22 mouse cellular contexts compared by ENCODE assay signal in genomic region chr2:157664481-157664880, GRCm38 (mm10).
A peak's percentile ranks its signal among the peaks of the same experiment; 100 is the strongest.
DNase-seq lines count a peak whose midpoint lies in the region; ATAC-seq and TF ChIP-seq lines count a peak whose summit lies in the region.
"Had no signal": no experiment of that assay in that cellular context is flagged by ENCODE, and none has a peak within 500 bp of the region (broad histone marks: within the 10 kb centered on the region; RNA-seq: fewer than 3 reads in every experiment).

No protein-coding gene starts in this region.

- DNase-seq in kidney, postnatal 0 days (ENCODE audit: low spot score) = no peak
- DNase-seq in kidney, adult 9 months = no peak
- DNase-seq in ZHBTc4 (ENCODE audit: low read depth, low spot score) = peak; percentile 62
- no peak for DNase-seq in embryo, embryonic 10 days (ENCODE audit: low spot score)
- no peak for DNase-seq in lung, postnatal 14 days
- DNase-seq: adrenal gland, postnatal 25 days; cerebellum, adult 8-10 months; gastrocnemius, postnatal 25 days; kidney, adult 2 months; kidney, postnatal 25 days; liver, embryonic 13.5 days; right cerebral cortex, postnatal 25 days; thymus, adult 2 months had no signal

- ATAC-seq in kidney, postnatal 0 days (replicated peaks; ENCODE audit: low FRiP score, low read depth) = no peak
- no peak for ATAC-seq in neural tube, embryonic 13.5 days (ENCODE audit: low read depth)
- ATAC-seq in neural tube, embryonic 15.5 days (ENCODE audit: low FRiP score) = no peak
- ATAC-seq: forebrain, embryonic 13.5 days; inflammation-experienced regulatory T-cells, adult 6 months had no signal

- H3K36me3 ChIP-seq in kidney, postnatal 0 days (ENCODE audit: insufficient read depth, low read length) = no peaks in the 10 kb centered on the region
- no peaks in the 10 kb centered on the region for H3K36me3 ChIP-seq in neural tube, embryonic 13.5 days
- H3K36me3 ChIP-seq in neural tube, embryonic 15.5 days = no peaks in the 10 kb centered on the region
- H3K36me3 ChIP-seq: embryonic facial prominence, embryonic 12.5 days; G1E; limb, embryonic 12.5 days; liver, embryonic 13.5 days; neural tube, embryonic 12.5 days had no signal

- H3K4me2 ChIP-seq in kidney, postnatal 0 days (ENCODE audit: low read length) = no peak overlapping the region
- no peak overlapping the region for H3K4me2 ChIP-seq in neural tube, embryonic 13.5 days
- no peak overlapping the region for H3K4me2 ChIP-seq in neural tube, embryonic 15.5 days
- H3K4me2 ChIP-seq: embryonic facial prominence, embryonic 12.5 days; forebrain, embryonic 13.5 days; limb, embryonic 12.5 days; liver, embryonic 13.5 days; neural tube, embryonic 12.5 days had no signal

- no peak overlapping the region for H3K27ac ChIP-seq in kidney, postnatal 0 days
- H3K27ac ChIP-seq in neural tube, embryonic 13.5 days (replicated peaks) = peak overlapping the region; percentile 67
- H3K27ac ChIP-seq in neural tube, embryonic 15.5 days (replicated peaks) = no peak overlapping the region
- H3K27ac ChIP-seq: embryonic facial prominence, embryonic 12.5 days; forebrain, embryonic 13.5 days; limb, embryonic 12.5 days; liver, embryonic 13.5 days; neural tube, embryonic 12.5 days had no signal

- no peak overlapping the region for H3K9ac ChIP-seq in kidney, postnatal 0 days (ENCODE audit: low read depth, low read length)
- no peak overlapping the region for H3K9ac ChIP-seq in neural tube, embryonic 13.5 days
- no peak overlapping the region for H3K9ac ChIP-seq in neural tube, embryonic 15.5 days (replicated peaks)
- H3K9ac ChIP-seq: embryonic facial prominence, embryonic 12.5 days; forebrain, embryonic 13.5 days; limb, embryonic 12.5 days; liver, embryonic 13.5 days; neural tube, embryonic 12.5 days had no signal

- no peak overlapping the region for H3K4me3 ChIP-seq in kidney, postnatal 0 days (replicated peaks; ENCODE audit: low read depth, low read length)
- no peak overlapping the region for H3K4me3 ChIP-seq in neural tube, embryonic 13.5 days
- no peak overlapping the region for H3K4me3 ChIP-seq in neural tube, embryonic 15.5 days (replicated peaks)
- H3K4me3 ChIP-seq: embryonic facial prominence, embryonic 12.5 days; erythroblast, embryonic 14.5 days; forebrain, embryonic 13.5 days; limb, embryonic 12.5 days; liver, embryonic 13.5 days; neural tube, embryonic 12.5 days had no signal

- WGBS in kidney, postnatal 0 days = 58% methylated on average over 6 of the region's 6 CpGs
- 54% methylated on average over 6 of the region's 6 CpGs for WGBS in neural tube, embryonic 13.5 days
- WGBS in neural tube, embryonic 15.5 days = 45% methylated on average over 6 of the region's 6 CpGs

- H3K4me1 ChIP-seq in kidney, postnatal 0 days (replicated peaks; ENCODE audit: insufficient read depth, low read length) = no peaks in the 10 kb centered on the region
- peaks cover 49% of the 10 kb centered on the region for H3K4me1 ChIP-seq in neural tube, embryonic 13.5 days (replicated peaks)
- peaks cover 34% of the 10 kb centered on the region for H3K4me1 ChIP-seq in neural tube, embryonic 15.5 days
- H3K4me1 ChIP-seq: embryonic facial prominence, embryonic 12.5 days; limb, embryonic 12.5 days; liver, embryonic 13.5 days had no signal

- TF ChIP-seq CTCF in kidney, postnatal 0 days (IDR thresholded peaks at IDR 0.05; ENCODE audit: low read depth) = peak; percentile 11; the same call in 1 of the 2 replicates

- no peaks in the 10 kb centered on the region for H3K27me3 ChIP-seq in kidney, postnatal 0 days (ENCODE audit: insufficient read depth, low read length)
- H3K27me3 ChIP-seq in neural tube, embryonic 13.5 days = no peaks in the 10 kb centered on the region
- no peaks in the 10 kb centered on the region for H3K27me3 ChIP-seq in neural tube, embryonic 15.5 days (replicated peaks)
- H3K27me3 ChIP-seq: embryonic facial prominence, embryonic 12.5 days; forebrain, embryonic 13.5 days; limb, embryonic 12.5 days; liver, embryonic 13.5 days; neural tube, embryonic 12.5 days had no signal

- no peaks in the 10 kb centered on the region for H3K9me3 ChIP-seq in kidney, postnatal 0 days (replicated peaks; ENCODE audit: low read length)
- H3K9me3 ChIP-seq in neural tube, embryonic 13.5 days = 0 out of 2 replicates have a peak, but pooled peaks cover 4% of the 10 kb centered on the region
- no peaks in the 10 kb centered on the region; the same call in 1 of the 2 replicates for H3K9me3 ChIP-seq in neural tube, embryonic 15.5 days (replicated peaks)
- H3K9me3 ChIP-seq: embryonic facial prominence, embryonic 12.5 days; forebrain, embryonic 13.5 days; liver, embryonic 13.5 days; neural tube, embryonic 12.5 days had no signal
